Mouse (Mus musculus) heart, embryonic 12.5 days (tissue): ENCODE data around the gene Trp53bp2. TPM values are rescaled to one million over a fixed set of nuclear protein-coding genes. Genes with fewer than 3 reads are reported as not detected.

Experiments
- ATAC-seq: fragments of 200-750 bp; cut with Nextera tagmentation; 2 replicates; pipeline ENCODE4 v1.8.0; 2017; ENCODE audit warnings: moderate TSS enrichment, moderate library complexity; ENCODE audit not compliant: insufficient number of reproducible peaks, low FRiP score
- H3K27ac ChIP-seq: fragments of 300-500 bp; sonication (generic); 2 replicates; pipeline ENCODE4 v1.5.1; 2016; ENCODE audit warnings: mild to moderate bottlenecking, moderate library complexity; ENCODE audit not compliant: poor library complexity, severe bottlenecking
- H3K27me3 ChIP-seq: fragments of 300-500 bp; sonication (generic); replicated peaks from 2 replicates; pipeline ENCODE4 v1.6.1; 2016; ENCODE audit warnings: mild to moderate bottlenecking, moderate library complexity
- H3K36me3 ChIP-seq: fragments of 300-500 bp; sonication (generic); 2 replicates; pipeline ENCODE4 v1.6.1; 2016; ENCODE audit warnings: mild to moderate bottlenecking, moderate library complexity
- H3K4me1 ChIP-seq: fragments of 300-500 bp; sonication (generic); replicated peaks from 2 replicates; pipeline ENCODE4 v1.6.1; 2016; ENCODE audit warnings: mild to moderate bottlenecking
- H3K4me2 ChIP-seq: fragments of 300-500 bp; sonication (generic); 2 replicates; pipeline ENCODE4 v1.6.1; 2016; ENCODE audit warnings: mild to moderate bottlenecking, moderate library complexity
- H3K4me3 ChIP-seq: fragments of 300-500 bp; sonication (generic); 2 replicates; pipeline ENCODE4 v1.5.1; 2016; ENCODE audit warnings: mild to moderate bottlenecking
- H3K9ac ChIP-seq: fragments of 300-500 bp; sonication (generic); 2 replicates; pipeline ENCODE4 v1.6.1; 2016; ENCODE audit warnings: mild to moderate bottlenecking, moderate library complexity
- H3K9me3 ChIP-seq: fragments of 300-500 bp; sonication (generic); replicated peaks from 2 replicates; pipeline ENCODE4 v1.6.1; 2016; ENCODE audit warnings: mild to moderate bottlenecking, moderate library complexity
- WGBS: fragments of 180-500 bp; shearing (Covaris S2); methylation state at CpG from one replicate; pipeline ENCODE4 v1.1.7; 2016; 5-methylcytosine and 5-hydroxymethylcytosine counted together
- polyA plus RNA-seq: library from polyadenylated mRNA; unstranded; fragments of >200 nt; fragmentation: Nextera tagmentation; extraction: Ambion mirVana; gene quantifications from 2 replicates; pipeline ENCODE4 v1.2.1, GENCODE M21; 2016

Trp53bp2 gene
- polyA plus RNA-seq, 1 experiment from 2014 or later, result 18.9 TPM

DNA sequence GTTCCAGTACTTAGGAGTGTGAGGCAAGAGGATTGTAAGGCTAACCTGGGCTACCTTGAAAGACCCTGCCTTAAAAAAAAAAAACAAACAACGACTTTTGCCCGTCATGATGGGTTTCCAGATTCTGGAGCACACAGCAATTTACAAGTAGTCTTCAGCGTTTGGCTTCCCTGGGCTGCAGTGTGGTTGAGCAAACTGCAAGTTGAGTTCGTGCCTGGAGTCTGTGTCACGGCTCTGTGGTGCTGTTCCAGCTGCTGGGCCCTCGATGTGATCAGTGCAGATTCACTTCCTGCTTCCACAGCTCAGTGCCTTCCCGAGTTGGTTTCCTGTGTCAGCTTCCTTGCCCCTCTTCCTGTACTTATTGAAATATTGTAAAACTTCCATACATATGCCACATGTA is 52.3 kb downstream of the Trp53bp2 start:
- no peak overlapping the region for H3K9ac ChIP-seq
- H3K4me2 ChIP-seq, result no peak overlapping the region
- H3K9me3 ChIP-seq, result no peaks in the 10 kb centered on the region
- ATAC-seq, result no peak
- H3K4me3 ChIP-seq, result no peak overlapping the region
- no peak overlapping the region for H3K27ac ChIP-seq
- 51% methylated on average over 7 of the region's 7 CpGs for WGBS
- H3K4me1 ChIP-seq, result peaks cover 12% of the 10 kb centered on the region
- H3K36me3 ChIP-seq, result peaks cover 35% of the 10 kb centered on the region
- H3K27me3 ChIP-seq, result no peaks in the 10 kb centered on the region

DNA sequence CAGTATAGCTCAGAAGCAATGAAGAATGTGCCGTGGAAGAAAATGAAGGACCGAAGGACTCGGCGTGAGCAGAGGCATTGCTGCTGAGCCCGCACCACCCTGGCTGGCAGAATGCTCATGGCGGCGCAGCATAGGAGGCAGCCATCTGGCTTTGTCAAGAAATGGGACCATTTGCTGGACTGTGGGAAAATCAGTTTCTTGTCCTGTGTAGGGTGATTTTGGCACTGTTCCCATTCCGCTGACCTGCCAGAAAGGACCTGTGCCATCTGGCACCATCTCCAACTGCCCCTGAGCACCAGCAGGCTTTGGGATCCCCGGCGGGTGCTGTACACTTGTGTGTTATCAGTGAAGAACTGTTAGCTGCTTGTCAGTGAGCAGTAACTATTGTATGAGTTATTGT is 52.8 kb downstream of the Trp53bp2 start:
- Histone ChIP-seq H3K36me3 (peaks cover 34% of the 10 kb centered on the region), H3K27me3 (no peaks in the 10 kb centered on the region), H3K4me3 (no peak overlapping the region), H3K4me2 (no peak overlapping the region), H3K9ac (no peak overlapping the region), H3K9me3 (no peaks in the 10 kb centered on the region), H3K27ac (peak overlapping the region; percentile 13; the same call in 1 of the 2 replicates), H3K4me1 (peaks cover 12% of the 10 kb centered on the region)
- 82% methylated on average over 10 of the region's 10 CpGs for WGBS
- ATAC-seq, result no peak

DNA sequence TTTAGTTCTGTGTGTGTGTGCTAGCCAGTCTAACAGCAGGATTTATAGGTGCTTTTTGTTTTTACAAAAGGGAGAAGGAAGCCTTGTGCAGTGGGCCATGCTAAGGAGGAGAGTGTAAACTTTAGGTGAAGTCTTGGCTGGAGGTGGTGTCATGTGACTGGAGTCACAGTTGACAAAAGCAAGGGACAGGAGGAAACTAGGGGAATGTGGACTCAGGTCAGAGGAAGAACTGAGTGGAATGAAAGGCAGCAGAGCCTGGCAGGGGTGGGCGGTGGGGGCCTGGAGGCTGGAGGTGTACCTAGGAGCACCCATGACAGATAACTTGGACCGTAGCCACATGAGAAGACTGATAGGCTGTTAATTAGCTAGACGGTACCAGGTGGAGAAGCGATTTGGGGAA is 56.3 kb downstream of the Trp53bp2 start:
- Histone ChIP-seq H3K9me3 (no peaks in the 10 kb centered on the region), H3K4me3 (no peak overlapping the region), H3K27ac (no peak overlapping the region), H3K4me2 (no peak overlapping the region), H3K9ac (no peak overlapping the region), H3K4me1 (peaks cover 12% of the 10 kb centered on the region), H3K36me3 (peaks cover 48% of the 10 kb centered on the region), H3K27me3 (no peaks in the 10 kb centered on the region)
- ATAC-seq, result no peak
- WGBS, result 62% methylated on average over 4 of the region's 4 CpGs

DNA sequence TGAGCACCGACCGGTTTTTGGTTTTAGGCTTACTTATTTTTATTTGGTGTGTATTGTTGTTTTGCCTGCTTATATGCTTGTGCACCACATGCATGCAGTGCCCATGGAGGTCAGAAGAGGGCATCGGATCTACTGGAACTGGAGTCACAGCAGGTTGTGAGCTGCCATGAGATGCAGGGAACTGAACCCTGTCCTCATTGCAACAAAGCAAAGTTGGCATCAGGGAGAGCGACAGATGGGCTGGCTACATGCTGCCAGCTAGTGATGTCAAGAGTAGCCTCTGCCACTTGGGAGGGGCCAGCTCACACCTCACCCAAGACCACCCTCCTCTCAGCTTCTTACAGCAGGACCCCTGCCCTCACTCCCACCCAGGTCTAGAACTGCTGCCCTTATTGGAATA is 57.0 kb downstream of the Trp53bp2 start:
- WGBS, result 88% methylated on average over 4 of the region's 4 CpGs
- ATAC-seq, result no peak
- no peak overlapping the region for H3K27ac ChIP-seq

DNA sequence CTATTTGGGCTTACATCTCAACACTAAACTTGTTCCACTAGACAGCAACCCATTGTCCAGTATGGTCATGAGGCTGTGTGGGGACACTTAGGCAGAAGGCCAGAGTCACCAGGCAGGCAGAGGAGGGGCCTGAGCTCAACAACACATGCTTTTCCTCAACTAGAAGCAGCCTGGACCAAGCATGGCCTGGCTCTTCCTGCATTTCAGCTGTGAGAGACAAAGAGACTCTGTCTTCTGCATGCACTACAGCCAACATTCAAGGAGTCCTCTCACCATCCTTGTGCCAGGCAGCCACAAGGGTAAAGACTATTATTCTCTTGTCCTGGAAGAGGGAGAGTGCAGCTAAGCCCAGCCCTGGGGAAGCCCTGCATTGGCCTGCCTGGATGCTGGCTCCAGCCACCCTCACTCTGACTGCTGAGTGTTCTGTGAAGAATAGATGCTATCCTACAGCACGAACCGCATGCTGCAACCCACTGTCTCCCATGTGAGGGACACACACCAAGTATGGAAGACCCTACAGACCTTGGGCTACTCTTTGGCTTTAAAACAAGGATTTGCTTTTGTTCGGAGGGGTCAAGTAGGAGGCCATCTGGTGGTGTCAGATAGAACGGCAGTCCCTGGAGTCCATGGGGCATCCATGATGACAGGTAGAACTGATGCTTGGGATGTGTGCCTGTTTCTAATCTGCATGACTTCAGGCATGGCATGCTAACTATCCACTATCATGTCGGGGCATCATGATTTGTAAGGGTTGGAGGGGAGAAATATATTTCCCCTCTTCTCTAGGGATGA is 66.2 kb downstream of the Trp53bp2 start:
- H3K36me3 ChIP-seq, result peaks cover 93% of the 10 kb centered on the region
- no peaks in the 10 kb centered on the region for H3K27me3 ChIP-seq
- H3K4me3 ChIP-seq, result no peak overlapping the region
- no peak overlapping the region for H3K27ac ChIP-seq
- no peak for ATAC-seq
- H3K9me3 ChIP-seq, result no peaks in the 10 kb centered on the region
- no peak overlapping the region for H3K9ac ChIP-seq
- 86% methylated on average over 5 of the region's 5 CpGs for WGBS
- peaks cover 9% of the 10 kb centered on the region for H3K4me1 ChIP-seq
- H3K4me2 ChIP-seq, result no peak overlapping the region

More for the DNA sequence above, 57.0 kb downstream of the Trp53bp2 start:
- no peaks in the 10 kb centered on the region for H3K9me3 ChIP-seq
- H3K36me3 ChIP-seq, result peaks cover 54% of the 10 kb centered on the region
- no peak overlapping the region for H3K4me3 ChIP-seq
- no peak overlapping the region for H3K9ac ChIP-seq
- H3K4me1 ChIP-seq, result peaks cover 10% of the 10 kb centered on the region
- H3K4me2 ChIP-seq, result no peak overlapping the region
- H3K27me3 ChIP-seq, result no peaks in the 10 kb centered on the region

DNA sequence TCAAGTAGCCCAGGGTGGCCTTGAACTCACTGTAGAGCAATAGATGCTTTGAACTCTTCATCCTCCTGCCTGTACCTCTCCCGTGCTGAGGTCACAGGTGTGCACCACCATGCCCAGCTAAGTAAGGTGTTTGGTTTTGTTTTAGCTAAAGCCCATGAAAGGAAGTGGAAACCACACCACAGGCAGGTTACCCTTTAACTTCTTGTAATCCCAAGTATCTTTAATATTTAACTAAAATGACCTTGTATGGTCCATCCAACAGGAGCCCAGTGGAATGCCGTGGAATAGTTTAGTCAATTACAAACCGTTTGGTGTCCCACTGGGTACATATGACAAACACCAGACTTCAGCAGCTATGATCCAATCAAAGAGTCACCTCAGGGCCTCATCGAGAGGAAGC is 70.0 kb downstream of the Trp53bp2 start:
- Histone ChIP-seq H3K27ac (no peak overlapping the region), H3K9ac (no peak overlapping the region), H3K4me1 (peaks cover 10% of the 10 kb centered on the region), H3K4me2 (no peak overlapping the region), H3K36me3 (peaks cover 93% of the 10 kb centered on the region), H3K27me3 (no peaks in the 10 kb centered on the region), H3K4me3 (no peak overlapping the region), H3K9me3 (no peaks in the 10 kb centered on the region)
- WGBS, result 77% methylated on average over 4 of the region's 4 CpGs
- ATAC-seq, result no peak

DNA sequence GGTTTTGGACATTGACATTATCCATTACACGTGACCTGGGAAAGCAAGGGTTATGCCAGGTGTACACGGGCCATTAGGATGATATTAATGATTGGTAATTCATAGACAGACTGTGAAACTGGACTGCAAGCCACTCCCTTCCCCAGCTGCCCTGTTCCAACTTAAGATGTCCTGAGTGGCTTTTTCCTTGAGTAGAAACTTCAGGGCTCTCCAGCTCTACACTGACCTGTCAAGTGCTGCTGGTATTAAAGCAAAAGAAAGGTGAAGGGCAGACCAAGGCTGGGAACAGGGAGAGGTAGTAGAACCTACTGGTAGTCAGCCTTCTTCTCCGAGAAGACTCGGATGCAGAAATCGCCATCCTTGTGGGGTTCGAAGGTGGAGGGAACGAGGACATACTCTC is 72.2 kb downstream of the Trp53bp2 start:
- H3K9me3 ChIP-seq, result no peaks in the 10 kb centered on the region
- no peak for ATAC-seq
- H3K4me3 ChIP-seq, result no peak overlapping the region
- H3K9ac ChIP-seq, result no peak overlapping the region
- H3K27me3 ChIP-seq, result no peaks in the 10 kb centered on the region
- peaks cover 10% of the 10 kb centered on the region for H3K4me1 ChIP-seq
- no peak overlapping the region for H3K4me2 ChIP-seq
- WGBS, result 90% methylated on average over 7 of the region's 7 CpGs
- peaks cover 93% of the 10 kb centered on the region for H3K36me3 ChIP-seq
- H3K27ac ChIP-seq, result no peak overlapping the region

DNA sequence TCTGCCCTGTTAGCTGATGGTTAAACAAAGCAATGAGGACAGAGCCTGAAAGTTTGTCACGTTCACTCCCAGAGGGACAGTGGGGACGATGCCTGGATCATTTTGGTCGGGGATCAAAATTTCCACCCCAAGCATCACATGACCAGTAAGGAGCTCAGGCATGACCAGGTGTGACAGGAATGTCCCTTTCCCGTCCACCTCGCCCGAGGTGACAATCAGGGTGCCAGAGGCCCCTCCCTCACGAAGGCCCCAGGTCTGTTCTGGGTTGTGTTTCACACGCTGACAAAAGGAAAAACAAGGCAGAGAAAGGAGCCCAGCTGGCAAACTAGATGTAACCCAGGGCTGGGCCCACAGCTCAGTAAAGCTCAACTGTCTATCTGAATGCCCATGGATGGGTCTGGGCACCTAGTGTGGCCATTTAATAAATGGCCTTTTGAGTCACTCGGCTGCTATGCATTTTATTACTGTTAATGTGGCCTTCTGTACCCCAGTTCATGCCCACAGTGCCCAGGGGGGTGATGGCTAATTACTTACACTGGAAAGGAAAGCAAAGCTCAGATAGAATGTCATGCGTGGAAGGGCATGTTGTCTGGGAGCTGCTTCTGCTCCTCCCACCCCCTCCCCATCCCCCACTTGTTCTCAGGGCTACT is 72.8 kb downstream of the Trp53bp2 start:
- no peaks in the 10 kb centered on the region for H3K27me3 ChIP-seq
- H3K4me1 ChIP-seq, result peaks cover 10% of the 10 kb centered on the region
- H3K4me2 ChIP-seq, result no peak overlapping the region
- H3K9ac ChIP-seq, result no peak overlapping the region
- no peak for ATAC-seq
- WGBS, result 84% methylated on average over 10 of the region's 10 CpGs
- H3K27ac ChIP-seq, result no peak overlapping the region
- no peaks in the 10 kb centered on the region for H3K9me3 ChIP-seq
- peaks cover 95% of the 10 kb centered on the region for H3K36me3 ChIP-seq
- no peak overlapping the region for H3K4me3 ChIP-seq

DNA sequence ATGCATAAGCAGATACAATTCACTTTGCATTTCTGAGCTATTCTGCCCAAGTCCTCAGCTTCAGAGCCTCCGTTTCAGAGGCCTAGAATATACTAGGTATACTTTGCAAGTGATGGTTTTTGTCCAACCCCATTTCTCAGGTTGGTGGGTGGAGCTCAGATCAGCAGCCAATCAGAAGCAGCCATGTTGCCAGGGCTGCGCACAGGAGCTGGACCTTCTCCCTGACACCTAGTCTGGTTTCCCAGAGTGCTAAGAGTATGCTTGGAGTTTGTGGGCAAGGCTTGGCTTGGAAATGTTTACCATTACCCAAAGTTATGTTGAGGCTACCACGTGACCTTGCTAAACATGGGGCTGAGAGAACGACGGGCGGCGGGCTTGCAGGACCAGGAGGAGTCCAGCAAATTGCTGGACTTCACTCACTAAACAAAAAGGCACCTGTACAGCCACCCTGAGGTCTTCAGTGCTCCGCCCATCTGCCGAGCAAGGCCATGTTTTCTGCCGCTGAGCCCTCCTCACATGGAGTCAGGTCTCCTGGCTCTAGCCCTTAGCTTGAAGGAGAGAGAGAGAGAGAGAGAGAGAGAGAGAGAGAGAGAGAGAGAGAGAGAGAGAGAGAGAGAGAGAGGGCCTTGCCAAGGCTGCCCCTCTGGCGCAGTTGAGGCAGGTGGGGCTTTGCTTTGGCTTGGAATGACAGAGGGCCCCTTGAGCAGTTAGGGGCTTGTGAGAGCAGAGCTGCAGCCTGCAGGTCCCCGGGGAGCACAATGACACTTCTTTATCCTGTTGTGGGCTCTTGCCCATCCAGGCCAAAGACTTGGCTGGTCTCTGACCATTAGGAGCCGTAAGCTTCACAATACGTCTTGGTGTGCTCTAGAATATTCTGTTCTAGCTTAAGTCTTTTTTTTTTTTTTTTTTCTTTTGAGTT is 74.3 kb downstream of the Trp53bp2 start:
- Histone ChIP-seq H3K9ac (no peak overlapping the region), H3K27ac (no peak overlapping the region), H3K4me3 (no peak overlapping the region), H3K4me1 (peaks cover 10% of the 10 kb centered on the region), H3K9me3 (no peaks in the 10 kb centered on the region), H3K27me3 (no peaks in the 10 kb centered on the region), H3K4me2 (no peak overlapping the region), H3K36me3 (peaks cover 95% of the 10 kb centered on the region)
- ATAC-seq, result no peak
- WGBS, result 90% methylated on average over 14 of the region's 14 CpGs

DNA sequence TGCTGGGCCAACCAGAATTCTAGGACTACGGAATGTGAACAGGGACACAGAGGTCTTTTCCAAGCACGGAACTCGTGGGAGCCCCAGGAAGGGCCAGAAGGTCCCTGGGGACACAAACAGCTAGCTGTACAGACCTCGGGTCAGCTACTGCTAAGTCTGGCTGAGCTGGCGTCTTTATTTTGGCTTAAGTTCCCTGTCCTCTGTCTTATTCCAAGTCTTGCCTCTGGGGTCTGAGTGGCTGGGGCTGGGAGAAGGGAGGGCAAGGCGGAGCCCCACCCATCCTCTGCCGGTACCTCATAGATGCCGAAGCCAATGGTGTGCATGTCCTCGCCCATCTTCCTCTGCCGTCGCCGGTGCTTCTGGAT is 74.9 kb downstream of the Trp53bp2 start:
- H3K4me2 ChIP-seq, result no peak overlapping the region
- 85% methylated on average over 12 of the region's 12 CpGs for whole genome bisulfite sequencing
- no peaks in the 10 kb centered on the region for H3K9me3 ChIP-seq
- H3K27me3 ChIP-seq, result no peaks in the 10 kb centered on the region
- ATAC-seq, result no peak
- H3K27ac ChIP-seq, result no peak overlapping the region
- H3K36me3 ChIP-seq, result peaks cover 95% of the 10 kb centered on the region
- H3K4me1 ChIP-seq, result peaks cover 10% of the 10 kb centered on the region
- no peak overlapping the region for H3K9ac ChIP-seq
- H3K4me3 ChIP-seq, result no peak overlapping the region

DNA sequence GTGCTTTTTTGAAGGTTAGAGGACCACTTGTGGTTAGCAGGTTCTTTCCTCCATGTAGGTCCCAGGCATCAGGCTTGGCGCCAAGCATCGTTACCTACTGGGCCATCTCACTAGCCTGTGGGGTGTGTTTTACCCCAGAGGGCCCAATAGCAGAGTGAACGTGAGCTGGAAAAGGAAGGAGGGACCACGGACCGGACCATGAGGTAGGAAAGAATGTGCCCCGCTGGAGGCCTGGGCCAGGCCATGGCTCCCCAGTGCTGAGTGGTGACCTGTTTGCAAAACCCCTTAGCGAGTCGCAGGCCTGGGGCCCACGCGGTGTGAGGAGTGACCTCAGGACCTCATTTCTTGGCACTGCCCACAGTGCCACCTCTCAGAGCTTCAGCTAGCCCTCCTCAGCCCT is 79.5 kb downstream of the Trp53bp2 start:
- no peak overlapping the region for H3K4me2 ChIP-seq
- 88% methylated on average over 10 of the region's 10 CpGs for WGBS
- H3K27me3 ChIP-seq, result no peaks in the 10 kb centered on the region
- H3K4me1 ChIP-seq, result peaks cover 7% of the 10 kb centered on the region
- H3K9me3 ChIP-seq, result no peaks in the 10 kb centered on the region
- H3K9ac ChIP-seq, result no peak overlapping the region
- no peak overlapping the region for H3K27ac ChIP-seq
- peaks cover 78% of the 10 kb centered on the region for H3K36me3 ChIP-seq
- ATAC-seq, result no peak
- H3K4me3 ChIP-seq, result no peak overlapping the region
